Mouse (Mus musculus) bone marrow, adult 2 months (tissue): ENCODE results near the gene Supt7l.

Source experiments
- CTCF ChIP-seq: fragments of 200-500 bp; IDR thresholded peaks from 2 replicates; pipeline ENCODE4 v1.5.1; 2011; ENCODE audit warnings: low read length, control low read depth; ENCODE audit not compliant: control insufficient read depth, insufficient read depth
- POLR2A ChIP-seq: fragments of 200-500 bp; IDR thresholded peaks from 2 replicates; pipeline ENCODE4 v1.6.1; 2011; ENCODE audit warnings: low read depth, mild to moderate bottlenecking, control low read depth, low read length, borderline replicate concordance; ENCODE audit not compliant: control insufficient read depth

- TF ChIP-seq POLR2A: no peak
- no peak for TF ChIP-seq CTCF
Observed at GRCm38 (mm10) chr5:31480536-31480935, 47.1 kb downstream of the Supt7l start.
